Mouse (Mus musculus) MEL (cell line): ENCODE measurements around the gene Ncf2. TPM values are rescaled to one million over a fixed set of nuclear protein-coding genes. Genes with fewer than 3 reads are reported as not detected.
"Not testable (repeated sequence)": the region's sequence is repeated elsewhere in the genome, so short reads cannot be mapped to it uniquely, and the experiment has no call there.

Experiments used
- DNase-seq: peaks from one replicate; pipeline ENCODE4 v3.0.0; 2011; ENCODE audit warnings: low read depth, low spot score
- H3K27ac ChIP-seq: 2 replicates; pipeline ENCODE4 v1.5.1; 2012; ENCODE audit warnings: low read depth, mild to moderate bottlenecking, control low read depth, low read length, moderate library complexity; ENCODE audit not compliant: control insufficient read depth
- H3K27me3 ChIP-seq, 2 experiments: fragments of 150-350 bp in 1 of 2; sonication (generic) in 1 of 2; 2 replicates each; pipeline ENCODE4 v1.6.1; 2012; ENCODE audit warnings: low read length in 2 of 2, mild to moderate bottlenecking in 2 of 2, improper control_type of control experiment in 1 of 2, moderate library complexity in 1 of 2; ENCODE audit not compliant: insufficient read depth in 2 of 2, control insufficient read depth in 1 of 2
- H3K36me3 ChIP-seq, 2 experiments: 2 replicates each; pipeline ENCODE4 v1.6.1; 2012 to 2014; ENCODE audit warnings: low read length in 2 of 2, improper control_type of control experiment in 1 of 2, inconsistent platforms in 1 of 2, mild to moderate bottlenecking in 1 of 2; ENCODE audit not compliant: insufficient read depth in 2 of 2, control insufficient read depth in 1 of 2
- H3K4me1 ChIP-seq, 2 experiments: fragments of 150-350 bp in 1 of 2; sonication (generic) in 1 of 2; 2 replicates each; pipeline ENCODE4 v1.6.1; 2012; ENCODE audit warnings: low read length in 2 of 2, improper control_type of control experiment in 1 of 2, mild to moderate bottlenecking in 1 of 2; ENCODE audit not compliant: insufficient read depth in 2 of 2, control insufficient read depth in 1 of 2
- H3K4me3 ChIP-seq, 2 experiments: fragments of 150-350 bp in 1 of 2; sonication (generic) in 1 of 2; 2 replicates each; pipeline ENCODE4 v1.5.1; 2012; ENCODE audit warnings: low read depth in 2 of 2, low read length in 2 of 2, mild to moderate bottlenecking in 2 of 2, moderate library complexity in 2 of 2, control low read depth in 1 of 2, improper control_type of control experiment in 1 of 2; ENCODE audit not compliant: control insufficient read depth in 1 of 2, insufficient read depth in 1 of 2
- H3K79me2 ChIP-seq: 2 replicates; pipeline ENCODE4 v1.6.1; 2012; ENCODE audit warnings: mild to moderate bottlenecking, low read length, moderate library complexity; ENCODE audit not compliant: control insufficient read depth, poor library complexity, insufficient read depth
- H3K9ac ChIP-seq: 2 replicates; pipeline ENCODE4 v1.6.1; 2012; ENCODE audit warnings: low read depth, mild to moderate bottlenecking, control low read depth, low read length, moderate library complexity; ENCODE audit not compliant: control insufficient read depth, poor library complexity, severe bottlenecking
- H3K9me3 ChIP-seq: fragments of 150-350 bp; sonication (generic); replicated peaks from 2 replicates; pipeline ENCODE4 v1.6.1; 2012; ENCODE audit warnings: mild to moderate bottlenecking, low read length, improper control_type of control experiment, moderate library complexity; ENCODE audit not compliant: insufficient read depth
- CTCF ChIP-seq, 3 experiments: IDR thresholded peaks in 2 of 3; conservative IDR thresholded peaks in 1 of 3; 2 replicates each; pipeline ENCODE4 v1.5.1; 2011 to 2012; ENCODE audit warnings: low read length in 3 of 3, low read depth in 2 of 3, mild to moderate bottlenecking in 2 of 3, improper control_type of control experiment in 1 of 3, inconsistent platforms in 1 of 3, mixed read lengths in 1 of 3, moderate library complexity in 1 of 3; ENCODE audit not compliant: control insufficient read depth in 1 of 3, insufficient read depth in 1 of 3, poor library complexity in 1 of 3, severe bottlenecking in 1 of 3
- GABPA ChIP-seq: IDR thresholded peaks from 2 replicates; pipeline ENCODE4 v1.6.1; 2012; ENCODE audit warnings: low read depth, mild to moderate bottlenecking, inconsistent platforms, low read length, improper control_type of control experiment, moderate library complexity
- GATA1 ChIP-seq: IDR thresholded peaks from 2 replicates; pipeline ENCODE4 v1.6.1; 2011; ENCODE audit warnings: low read depth, low read length, improper control_type of control experiment
- KAT2A ChIP-seq: conservative IDR thresholded peaks from 2 replicates; pipeline ENCODE4 v1.6.1; 2012; ENCODE audit warnings: low read depth, low read length, improper control_type of control experiment, inconsistent platforms
- MAFK ChIP-seq: IDR thresholded peaks from 2 replicates; pipeline ENCODE4 v1.6.1; 2011; ENCODE audit warnings: low read depth, mild to moderate bottlenecking, low read length, improper control_type of control experiment, borderline replicate concordance
- MAZ ChIP-seq: IDR thresholded peaks from 2 replicates; pipeline ENCODE4 v1.6.1; 2012; ENCODE audit warnings: low read depth, mild to moderate bottlenecking, inconsistent platforms, low read length, improper control_type of control experiment
- MEF2A ChIP-seq: IDR thresholded peaks from 2 replicates; pipeline ENCODE4 v1.6.1; 2014; ENCODE audit warnings: low read depth, mild to moderate bottlenecking, inconsistent platforms, low read length, improper control_type of control experiment; ENCODE audit not compliant: poor library complexity, insufficient replicate concordance, severe bottlenecking; ENCODE audit errors: extremely low read depth
- MYC ChIP-seq: IDR thresholded peaks from 2 replicates; pipeline ENCODE4 v1.6.1; 2011; ENCODE audit warnings: low read depth, mild to moderate bottlenecking, low read length, improper control_type of control experiment, moderate library complexity
- NELFE ChIP-seq: IDR thresholded peaks from 2 replicates; pipeline ENCODE4 v1.6.1; 2011; ENCODE audit warnings: low read depth, low read length, improper control_type of control experiment
- POLR2AphosphoS2 ChIP-seq: IDR thresholded peaks from 2 replicates; pipeline ENCODE4 v1.6.1; 2011; ENCODE audit warnings: low read length, improper control_type of control experiment
- POLR2AphosphoS5 ChIP-seq: IDR thresholded peaks from 2 replicates; pipeline ENCODE4 v1.6.1; 2012; ENCODE audit warnings: low read depth, borderline replicate concordance, mild to moderate bottlenecking, inconsistent platforms, low read length, moderate library complexity, mixed read lengths
- RAD21 ChIP-seq: IDR thresholded peaks from 2 replicates; pipeline ENCODE4 v1.6.1; 2011; ENCODE audit warnings: mild to moderate bottlenecking, low read depth, low read length, improper control_type of control experiment
- SIN3A ChIP-seq: IDR thresholded peaks from 2 replicates; pipeline ENCODE4 v1.6.1; 2012; ENCODE audit warnings: low read length, improper control_type of control experiment, inconsistent platforms
- SMC3 ChIP-seq: IDR thresholded peaks from 2 replicates; pipeline ENCODE4 v1.6.1; 2011; ENCODE audit warnings: low read depth, low read length, improper control_type of control experiment
- TAL1 ChIP-seq: IDR thresholded peaks from 2 replicates; pipeline ENCODE4 v1.6.1; 2012; ENCODE audit warnings: mild to moderate bottlenecking, inconsistent platforms, low read length, moderate library complexity, mixed read lengths
- TBP ChIP-seq: IDR thresholded peaks from 2 replicates; pipeline ENCODE4 v1.8.0; 2011; ENCODE audit warnings: low read depth, low read length, improper control_type of control experiment
- UBTF ChIP-seq: IDR thresholded peaks from 2 replicates; pipeline ENCODE4 v1.6.1; 2012; ENCODE audit warnings: low read depth, mild to moderate bottlenecking, inconsistent platforms, low read length, improper control_type of control experiment, moderate library complexity, borderline replicate concordance; ENCODE audit not compliant: insufficient read depth
- USF2 ChIP-seq, 2 experiments: IDR thresholded peaks; 2 replicates each; pipeline ENCODE4 v1.6.1; 2011 to 2012; ENCODE audit warnings: improper control_type of control experiment in 2 of 2, low read length in 2 of 2, borderline replicate concordance in 1 of 2, inconsistent platforms in 1 of 2, low read depth in 1 of 2, mild to moderate bottlenecking in 1 of 2; ENCODE audit not compliant: insufficient read depth in 1 of 2
- ZC3H11A ChIP-seq: IDR thresholded peaks from 2 replicates; pipeline ENCODE4 v1.6.1; 2012; ENCODE audit warnings: low read depth, mild to moderate bottlenecking, inconsistent platforms, low read length, improper control_type of control experiment
- ZKSCAN1 ChIP-seq: IDR thresholded peaks from 2 replicates; pipeline ENCODE4 v1.6.1; 2012; ENCODE audit warnings: low read depth, mild to moderate bottlenecking, inconsistent platforms, low read length, improper control_type of control experiment, moderate library complexity
- ZNF384 ChIP-seq: IDR thresholded peaks from 2 replicates; pipeline ENCODE4 v1.6.1; 2012; ENCODE audit warnings: low read depth, mild to moderate bottlenecking, inconsistent platforms, low read length, improper control_type of control experiment
- polyA plus RNA-seq, 2 experiments: library from polyadenylated mRNA; stranded (reverse) in 1 of 2; unstranded in 1 of 2; fragments of >175 nt in 1 of 2; fragments of >200 nt in 1 of 2; gene quantifications; 2 replicates each; pipeline versions ENCODE4 v1.2.1 to v1.2.4; 2012; ENCODE audit warnings: low replicate concordance in 2 of 2, low read depth in 1 of 2; ENCODE audit not compliant: insufficient read length in 2 of 2, insufficient read depth in 1 of 2, missing spikeins in 1 of 2
- total RNA-seq: library from RNA; depleted of rRNA; stranded (reverse); fragments of 300-350 nt; gene quantifications from 2 replicates; pipeline ENCODE4 v1.2.3, GENCODE M21; 2012

Gene Ncf2
- total and polyA plus RNA-seq, 3 experiments = 41.8 to 49.2 TPM; not detected in 1

GRCm38 (mm10) chr1:152779071-152779737 is 20.8 kb upstream of the Ncf2 start:
- Histone ChIP-seq H3K9me3 (no peaks in the 10 kb centered on the region), H3K79me2 (no peaks in the 10 kb centered on the region), H3K4me1 (peaks cover 0 to 7% of the 10 kb centered on the region in 2 experiments; a peak in 2 of 4 replicates), H3K9ac (peak overlapping the region; percentile 28; the same call in 1 of the 2 replicates), H3K36me3 (peaks cover 2 to 4% of the 10 kb centered on the region in 2 experiments; a peak in 3 of 4 replicates), H3K27me3 (no peaks in the 10 kb centered on the region), H3K4me3 (peak overlapping the region; percentile 36 to 43), H3K27ac (no peak overlapping the region)
- DNase-seq = peak; percentile 84
- TF ChIP-seq USF2 (IDR thresholded peaks at IDR 0.05; ENCODE audit: borderline replicate concordance in 1 of 2, insufficient read depth in 1 of 2, low read depth in 1 of 2, low read length in 2 of 2) (no peak), TBP (no peak), SIN3A (peak; percentile 34; the same call in 1 of the 2 replicates), SMC3 (peak; percentile 73), ZC3H11A (peak; percentile 31; the same call in 1 of the 2 replicates), ZKSCAN1 (no peak), RAD21 (peak; percentile 72), TAL1 (no peak), CTCF (IDR thresholded peaks at IDR 0.05 in 2 of 3, conservative IDR thresholded peaks at IDR 0.05 in 1 of 3; ENCODE audit: control insufficient read depth in 1 of 3, insufficient read depth in 1 of 3, low read depth in 2 of 3, low read length in 3 of 3, poor library complexity in 1 of 3, severe bottlenecking in 1 of 3) (peak; percentile 87 to 94 (median 89)), NELFE (no peak), GATA1 (peak; percentile 47; the same call in 1 of the 2 replicates), UBTF (no peak)

GRCm38 (mm10) chr1:152784620-152785019 is 15.4 kb upstream of the Ncf2 start:
- TF ChIP-seq ZNF384 = no peak
- no peak for TF ChIP-seq GABPA
- no peak for TF ChIP-seq MAZ
- no peak for TF ChIP-seq SMC3
- TF ChIP-seq TAL1 = no peak
- no peak for TF ChIP-seq POLR2AphosphoS5
- no peak for TF ChIP-seq MYC
- TF ChIP-seq UBTF = no peak
- TF ChIP-seq ZKSCAN1 = no peak
- no peak for TF ChIP-seq MAFK
- TF ChIP-seq KAT2A = no peak
- no peak for TF ChIP-seq RAD21
- TF ChIP-seq MEF2A = no peak
- TF ChIP-seq POLR2AphosphoS2 = no peak
- no peak for TF ChIP-seq SIN3A
- TF ChIP-seq, all 39 proteins: peak for 0

GRCm38 (mm10) chr1:152785446-152785845 is 14.5 kb upstream of the Ncf2 start:
- H3K27me3 ChIP-seq, H3K9me3 ChIP-seq, H3K36me3 ChIP-seq, H3K79me2 ChIP-seq, H3K27ac ChIP-seq, DNase-seq, H3K9ac ChIP-seq, H3K4me3 ChIP-seq, H3K4me1 ChIP-seq: not testable (repeated sequence)

More at GRCm38 (mm10) chr1:152784620-152785019, 15.4 kb upstream of the Ncf2 start:
- no peaks in the 10 kb centered on the region for H3K9me3 ChIP-seq
- no peaks in the 10 kb centered on the region for H3K79me2 ChIP-seq
- H3K4me1 ChIP-seq = no peaks in the 10 kb centered on the region
- H3K4me3 ChIP-seq = no peak overlapping the region
- no peaks in the 10 kb centered on the region for H3K27me3 ChIP-seq
- DNase-seq = no peak
- H3K27ac ChIP-seq = no peak overlapping the region
- no peaks in the 10 kb centered on the region for H3K36me3 ChIP-seq
- H3K9ac ChIP-seq = no peak overlapping the region
